Mouse (Mus musculus) heart, embryonic 11.5 days (tissue): Measurements from ENCODE around the gene Vldlr. TPM values are rescaled to one million over a fixed set of nuclear protein-coding genes. Genes with fewer than 3 reads are reported as not detected.

Experiments
- ATAC-seq: fragments of 200-750 bp; cut with Nextera tagmentation; replicated peaks from 2 replicates; pipeline ENCODE4 v1.8.0; 2017; ENCODE audit warnings: moderate library complexity; ENCODE audit not compliant: insufficient number of reproducible peaks, low FRiP score, low TSS enrichment
- H3K27ac ChIP-seq: fragments of 300-500 bp; sonication (generic); 2 replicates; pipeline ENCODE4 v1.5.1; 2014; ENCODE audit warnings: mild to moderate bottlenecking, low read depth, low read length
- H3K27me3 ChIP-seq: fragments of 300-500 bp; sonication (generic); 2 replicates; pipeline ENCODE4 v1.6.1; 2014; ENCODE audit warnings: mild to moderate bottlenecking, low read length, mixed read lengths; ENCODE audit not compliant: control insufficient read depth, insufficient read depth
- H3K36me3 ChIP-seq: fragments of 300-500 bp; sonication (generic); 2 replicates; pipeline ENCODE4 v1.6.1; 2014; ENCODE audit warnings: mild to moderate bottlenecking, low read length, moderate library complexity, mixed read lengths; ENCODE audit not compliant: control insufficient read depth, insufficient read depth
- H3K4me1 ChIP-seq: fragments of 300-500 bp; sonication (generic); 2 replicates; pipeline ENCODE4 v1.6.1; 2014; ENCODE audit warnings: low read length; ENCODE audit not compliant: control insufficient read depth, insufficient read depth
- H3K4me2 ChIP-seq: fragments of 300-500 bp; sonication (generic); 2 replicates; pipeline ENCODE4 v1.6.1; 2014; ENCODE audit warnings: mild to moderate bottlenecking, moderate library complexity
- H3K4me3 ChIP-seq: fragments of 300-500 bp; sonication (generic); 2 replicates; pipeline ENCODE4 v1.5.1; 2014; ENCODE audit warnings: low read depth, low read length
- H3K9ac ChIP-seq: fragments of 300-500 bp; sonication (generic); 2 replicates; pipeline ENCODE4 v1.6.1; 2014; ENCODE audit warnings: mild to moderate bottlenecking, low read depth, low read length, moderate library complexity
- H3K9me3 ChIP-seq: fragments of 300-500 bp; sonication (generic); replicated peaks from 2 replicates; pipeline ENCODE4 v1.6.1; 2016; ENCODE audit warnings: low read length; ENCODE audit not compliant: control insufficient read depth
- WGBS: fragments of 180-500 bp; shearing (Covaris S2); extraction: QIAGEN DNeasy Blood & Tissue Kit; methylation state at CpG from one replicate; pipeline ENCODE4 v1.1.7; 2014; ENCODE audit not compliant: insufficient replicate concordance; 5-methylcytosine and 5-hydroxymethylcytosine counted together
- polyA plus RNA-seq: library from polyadenylated mRNA; unstranded; fragments of >200 nt; fragmentation: Nextera tagmentation; extraction: Ambion mirVana; gene quantifications from 2 replicates; pipeline ENCODE4 v1.2.1, GENCODE M21; 2014

Gene Vldlr
- 16.8 and 17.2 TPM in 2 replicates for polyA plus RNA-seq

GRCm38 (mm10) chr19:27216318-27216717 is at the start of gene Vldlr:
Vldlr (plus strand) TSS chr19:27216484.
- Histone ChIP-seq H3K27me3 (peaks cover 16% of the 10 kb centered on the region; the same call in 1 of the 2 replicates), H3K4me2 (peak within 1 kb of the TSS; percentile 76), H3K9ac (peak within 1 kb of the TSS; percentile 77), H3K27ac (peak within 1 kb of the TSS; percentile 77), H3K4me1 (no peaks in the 10 kb centered on the region), H3K9me3 (no peaks in the 10 kb centered on the region), H3K4me3 (peak within 1 kb of the TSS; percentile 77), H3K36me3 (no peaks in the 10 kb centered on the region)
- ATAC-seq: no peak
- WGBS: 4% methylated on average over 11 of the region's 11 CpGs

- H3K4me3 ChIP-seq: no peak overlapping the region
- H3K27ac ChIP-seq: no peak overlapping the region
- H3K4me1 ChIP-seq: no peaks in the 10 kb centered on the region
- no peaks in the 10 kb centered on the region for H3K9me3 ChIP-seq
- H3K36me3 ChIP-seq: no peaks in the 10 kb centered on the region
- H3K9ac ChIP-seq: no peak overlapping the region
- 65% methylated on average over 5 of the region's 5 CpGs for WGBS
- ATAC-seq: no peak
- no peaks in the 10 kb centered on the region for H3K27me3 ChIP-seq
- no peak overlapping the region for H3K4me2 ChIP-seq
These were observed 48.5 kb upstream of the Vldlr start for GRCm38 (mm10) chr19:27167601-27168319.

GRCm38 (mm10) chr19:27173836-27174235 is 42.4 kb upstream of the Vldlr start:
- no peaks in the 10 kb centered on the region for H3K36me3 ChIP-seq
- no peak overlapping the region for H3K9ac ChIP-seq
- no peak for ATAC-seq
- no peak overlapping the region for H3K27ac ChIP-seq
- H3K4me2 ChIP-seq: no peak overlapping the region
- no peak overlapping the region for H3K4me3 ChIP-seq
- H3K9me3 ChIP-seq: no peaks in the 10 kb centered on the region
- no peaks in the 10 kb centered on the region for H3K27me3 ChIP-seq
- 76% methylated on average over 2 of the region's 2 CpGs for WGBS
- no peaks in the 10 kb centered on the region for H3K4me1 ChIP-seq

DNA sequence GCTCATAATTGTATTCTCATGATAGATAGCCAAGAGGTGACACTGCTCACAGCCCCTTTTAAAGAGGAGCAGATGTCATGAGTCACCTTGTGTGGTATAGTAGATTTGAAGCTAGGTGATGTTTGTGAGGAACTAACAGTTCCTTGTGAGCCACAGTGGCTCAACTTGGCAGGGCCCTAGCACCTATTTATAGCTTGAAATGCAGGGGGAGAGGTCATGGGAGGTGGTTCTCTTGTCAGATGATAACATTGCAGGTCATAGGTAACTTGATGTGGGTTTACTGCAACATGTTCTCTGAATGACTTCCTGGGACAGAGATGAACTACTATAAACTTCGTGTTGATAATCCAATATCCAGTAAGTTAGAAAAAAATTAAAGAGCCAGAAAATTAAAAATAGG is 40.7 kb upstream of the Vldlr start:
- 74% methylated on average over 1 of the region's 1 CpGs for WGBS
- Histone ChIP-seq H3K9ac (no peak overlapping the region), H3K27me3 (no peaks in the 10 kb centered on the region), H3K36me3 (no peaks in the 10 kb centered on the region), H3K9me3 (no peaks in the 10 kb centered on the region), H3K4me1 (no peaks in the 10 kb centered on the region), H3K4me2 (no peak overlapping the region), H3K27ac (no peak overlapping the region), H3K4me3 (no peak overlapping the region)
- no peak for ATAC-seq

GRCm38 (mm10) chr19:27176558-27176957 is 39.7 kb upstream of the Vldlr start:
- Histone ChIP-seq H3K4me1 (no peaks in the 10 kb centered on the region), H3K9ac (no peak overlapping the region), H3K27me3 (no peaks in the 10 kb centered on the region), H3K4me3 (no peak overlapping the region), H3K4me2 (no peak overlapping the region), H3K9me3 (no peaks in the 10 kb centered on the region), H3K36me3 (no peaks in the 10 kb centered on the region), H3K27ac (no peak overlapping the region)
- 81% methylated on average over 4 of the region's 4 CpGs for WGBS
- no peak for ATAC-seq

- Histone ChIP-seq H3K4me1 (no peaks in the 10 kb centered on the region), H3K4me3 (no peak overlapping the region), H3K4me2 (no peak overlapping the region), H3K9ac (no peak overlapping the region), H3K36me3 (no peaks in the 10 kb centered on the region), H3K27ac (no peak overlapping the region), H3K9me3 (no peaks in the 10 kb centered on the region), H3K27me3 (no peaks in the 10 kb centered on the region)
- 81% methylated on average over 5 of the region's 5 CpGs for WGBS
- no peak for ATAC-seq
These were observed 38.0 kb upstream of the Vldlr start for GRCm38 (mm10) chr19:27178195-27178807.

- ATAC-seq: no peak
- Histone ChIP-seq H3K27ac (no peak overlapping the region), H3K36me3 (no peaks in the 10 kb centered on the region), H3K4me2 (no peak overlapping the region), H3K9ac (no peak overlapping the region), H3K27me3 (no peaks in the 10 kb centered on the region), H3K9me3 (no peaks in the 10 kb centered on the region), H3K4me1 (no peaks in the 10 kb centered on the region), H3K4me3 (no peak overlapping the region)
- WGBS: 71% methylated on average over 18 of the region's 18 CpGs
These were observed 35.7 kb upstream of the Vldlr start for GRCm38 (mm10) chr19:27180351-27181122.

DNA sequence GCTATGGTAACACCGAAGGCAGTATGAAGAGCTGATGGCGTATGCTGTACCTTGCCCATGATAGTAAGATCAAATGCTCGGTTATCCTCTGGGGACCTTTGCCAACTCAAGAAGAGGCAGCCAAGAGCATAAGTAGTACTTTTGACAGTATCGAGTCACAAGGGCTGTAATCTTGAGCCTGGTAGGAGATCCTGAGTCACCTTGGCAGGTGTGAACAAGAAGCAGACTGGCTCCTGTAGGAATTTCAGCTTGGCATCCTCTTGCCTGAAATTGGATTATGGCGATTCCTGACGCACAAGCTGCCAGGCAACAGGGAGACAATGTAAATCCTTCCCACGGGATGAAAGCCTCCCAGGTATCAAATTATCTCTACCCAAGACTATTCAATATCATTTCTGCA is 32.8 kb upstream of the Vldlr start:
- no peaks in the 10 kb centered on the region for H3K9me3 ChIP-seq
- 74% methylated on average over 7 of the region's 7 CpGs for WGBS
- H3K4me2 ChIP-seq: no peak overlapping the region
- H3K36me3 ChIP-seq: no peaks in the 10 kb centered on the region
- H3K27me3 ChIP-seq: no peaks in the 10 kb centered on the region
- ATAC-seq: no peak
- no peak overlapping the region for H3K4me3 ChIP-seq
- no peak overlapping the region for H3K27ac ChIP-seq
- H3K4me1 ChIP-seq: no peaks in the 10 kb centered on the region
- no peak overlapping the region for H3K9ac ChIP-seq
